Mouse (Mus musculus): ENCODE measurements around the gene Gm28038. TPM values are rescaled to one million over a fixed set of nuclear protein-coding genes. Genes with fewer than 3 reads are reported as not detected.

The Gm28038 gene
- total RNA-seq, 2 experiments from 2014 or later: 4.6 TPM; not detected in 1

GRCm38 (mm10) chr2:30349196-30349595 is 68.4 kb downstream of the Gm28038 start:
- no peak for DNase-seq

Other genes with a start within 250 kb of the Gm28038 start
- 10 to 100 TPM; 15.2 to 15.8 TPM for gene Wdr34, start 232.2 kb upstream of the Gm28038 start, total RNA-seq (2021)
- 100 to 1,000 TPM; 174 to 185 TPM for gene Set, start 223.7 kb upstream of the Gm28038 start, total RNA-seq (2021)
- 10 to 100 TPM; 15.3 to 17.9 TPM for gene Pkn3, start 203.4 kb upstream of the Gm28038 start, total RNA-seq (2021)
- 10 to 100 TPM in 1 of 2 experiments, 1 to 10 TPM in 1; 7.8 to 10.6 TPM for gene Zdhhc12, start 187.4 kb upstream of the Gm28038 start, total RNA-seq (2021)
- gene Zer1, start 156.5 kb upstream of the Gm28038 start, total RNA-seq (2021): 10 to 100 TPM; 24.3 to 24.9 TPM
- 10 to 100 TPM; 23.9 to 27.4 TPM for gene Tbc1d13, start 147.3 kb upstream of the Gm28038 start, total RNA-seq (2021)
- gene Endog, start 109.5 kb upstream of the Gm28038 start, total RNA-seq (2021): 10 to 100 TPM; 44.4 to 48.9 TPM
- gene Spout1, start 102.6 kb upstream of the Gm28038 start, total RNA-seq (2021): 10 to 100 TPM in 1 of 2 experiments, 1 to 10 TPM in 1; 8.4 to 10.7 TPM
- 10 to 100 TPM; 33.3 to 35.3 TPM for gene Kyat1, start 75.2 kb upstream of the Gm28038 start, total RNA-seq (2021)
- gene Lrrc8a, start 43.3 kb upstream of the Gm28038 start, total RNA-seq (2021): 10 to 100 TPM; 56.3 to 59.2 TPM
- gene Gm28035, start 40.5 kb upstream of the Gm28038 start, total RNA-seq (2021): 1 to 10 TPM in 1 of 2 experiments, under 1 TPM in 1; 0.88 to 1.5 TPM
- gene Phyhd1, start 14.8 kb upstream of the Gm28038 start, total RNA-seq (2021): 10 to 100 TPM; 20.6 to 26.0 TPM
- gene Dolk, start 5.3 kb downstream of the Gm28038 start, total RNA-seq (2021): 10 to 100 TPM; 23.6 to 23.7 TPM
- gene Nup188, start 5.4 kb downstream of the Gm28038 start, total RNA-seq (2021): 10 to 100 TPM; 28.0 to 34.5 TPM
- 10 to 100 TPM; 72.7 to 73.7 TPM for gene Sh3glb2, start 78.3 kb downstream of the Gm28038 start, total RNA-seq (2021)
- 10 to 100 TPM; 52.4 to 63.5 TPM for gene Miga2, start 83.2 kb downstream of the Gm28038 start, total RNA-seq (2021)
- 10 to 100 TPM; 14.2 to 14.6 TPM for gene Dolpp1, start 111.2 kb downstream of the Gm28038 start, total RNA-seq (2021)
- gene Crat, start 134.8 kb downstream of the Gm28038 start, total RNA-seq (2021): 100 to 1,000 TPM; 379 to 401 TPM
- gene Ptpa, start 135.0 kb downstream of the Gm28038 start, total RNA-seq (2021): 100 to 1,000 TPM; 139 TPM
- gene Ier5l, start 193.2 kb downstream of the Gm28038 start, total RNA-seq (2021): 10 to 100 TPM; 10.7 to 12.1 TPM

Measured in heart, postnatal 4 days (tissue).